8 mouse cellular contexts compared by ENCODE assay signal in genomic region chr4:141302428-141303401, GRCm38 (mm10). TPM values are rescaled to one million over a fixed set of nuclear protein-coding genes. Genes with fewer than 3 reads are reported as not detected.
DNase-seq lines count a peak whose midpoint lies in the region; ATAC-seq and TF ChIP-seq lines count a peak whose summit lies in the region.

No protein-coding gene starts in this region.

- peak overlapping the region; percentile 98 for H3K9ac ChIP-seq in liver, adult 2 months (ENCODE audit: low read depth, low read length)
- peak overlapping the region; percentile 81 for H3K9ac ChIP-seq in intestine, embryonic 15.5 days
- peak overlapping the region; percentile 29; the same call in 1 of the 2 replicates for H3K9ac ChIP-seq in neural tube, embryonic 11.5 days (ENCODE audit: low read length)

- H3K27ac ChIP-seq in liver, adult 2 months (replicated peaks; ENCODE audit: insufficient read depth, low read depth, low read length): peak overlapping the region; percentile 77
- H3K27ac ChIP-seq in embryonic fibroblast, embryonic 13.5 days (ENCODE audit: insufficient read depth, low read length): peak overlapping the region; percentile 30; the same call in 1 of the 2 replicates
- H3K27ac ChIP-seq in intestine, embryonic 15.5 days: peak overlapping the region; percentile 78; the same call in 1 of the 2 replicates
- no peak overlapping the region for H3K27ac ChIP-seq in neural tube, embryonic 11.5 days (ENCODE audit: low read depth, low read length)

- no peaks in the 10 kb centered on the region for H3K36me3 ChIP-seq in liver, adult 2 months (ENCODE audit: control insufficient read depth, insufficient read depth, low read length)
- no peaks in the 10 kb centered on the region for H3K36me3 ChIP-seq in intestine, embryonic 15.5 days
- H3K36me3 ChIP-seq in neural tube, embryonic 11.5 days (ENCODE audit: control insufficient read depth, insufficient read depth, low read length): no peaks in the 10 kb centered on the region

- WGBS in liver, adult 2 months: 4% methylated on average over 27 of the region's 27 CpGs
- WGBS in intestine, embryonic 15.5 days: 17% methylated on average over 27 of the region's 27 CpGs
- 8% methylated on average over 27 of the region's 27 CpGs for WGBS in neural tube, embryonic 11.5 days

- TF ChIP-seq CTCF in liver, adult 2 months (IDR thresholded peaks at IDR 0.05; ENCODE audit: low read depth, low read length): no peak
- no peak for TF ChIP-seq CTCF in embryonic fibroblast, embryonic 13.5 days (IDR thresholded peaks at IDR 0.05; ENCODE audit: borderline replicate concordance, insufficient read depth, low read length)

- no peak for TF ChIP-seq POLR2A in liver, adult 2 months (IDR thresholded peaks at IDR 0.05; ENCODE audit: extremely low read depth, insufficient read depth, low read length)
- no peak for TF ChIP-seq POLR2A in embryonic fibroblast, embryonic 13.5 days (IDR thresholded peaks at IDR 0.05; ENCODE audit: low read depth, low read length)

- H3K79me2 ChIP-seq in liver, adult 2 months (ENCODE audit: control insufficient read depth, insufficient read depth, low read length): peaks cover 45% of the 10 kb centered on the region

- H3K9me3 ChIP-seq in intestine, embryonic 15.5 days: no peaks in the 10 kb centered on the region
- H3K9me3 ChIP-seq in neural tube, embryonic 11.5 days (ENCODE audit: control insufficient read depth, low read length): no peaks in the 10 kb centered on the region

- ATAC-seq in intestine, embryonic 15.5 days: no peak
- ATAC-seq in neural tube, embryonic 11.5 days (ENCODE audit: insufficient read depth, low FRiP score, low TSS enrichment): no peak

- H3K4me2 ChIP-seq in intestine, embryonic 15.5 days (replicated peaks): peak overlapping the region; percentile 83
- H3K4me2 ChIP-seq in neural tube, embryonic 11.5 days (ENCODE audit: low read depth): peak overlapping the region; percentile 95

- DNase-seq in liver, adult 2 months (ENCODE audit: extremely low read depth, low read depth, low spot score): no peak
- no peak for DNase-seq in liver
- DNase-seq in neural tube, embryonic 11.5 days (ENCODE audit: low spot score): no peak
- DNase-seq in urinary bladder, adult 2 months (ENCODE audit: low spot score): no peak
- DNase-seq in frontal cortex, postnatal 14 days (ENCODE audit: low spot score in 2 of 2): no peak
- no peak for DNase-seq in Muller cell, postnatal 12 days (ENCODE audit: inconsistent ontology term)

- H3K4me3 ChIP-seq in liver, adult 2 months (ENCODE audit: insufficient read depth, low read depth, low read length): peak overlapping the region; percentile 92
- peak overlapping the region; percentile 92 for H3K4me3 ChIP-seq in embryonic fibroblast, embryonic 13.5 days (ENCODE audit: insufficient read depth, low read length)
- peak overlapping the region; percentile 78 for H3K4me3 ChIP-seq in intestine, embryonic 15.5 days (replicated peaks)
- H3K4me3 ChIP-seq in neural tube, embryonic 11.5 days (ENCODE audit: low read depth, low read length): peak overlapping the region; percentile 56

- peaks cover 10% of the 10 kb centered on the region for H3K4me1 ChIP-seq in liver, adult 2 months (ENCODE audit: control insufficient read depth, insufficient read depth, low read length)
- peaks cover 19% of the 10 kb centered on the region for H3K4me1 ChIP-seq in embryonic fibroblast, embryonic 13.5 days (ENCODE audit: control insufficient read depth, insufficient read depth, low read length)
- peaks cover 47% of the 10 kb centered on the region for H3K4me1 ChIP-seq in intestine, embryonic 15.5 days (replicated peaks)
- H3K4me1 ChIP-seq in neural tube, embryonic 11.5 days (ENCODE audit: control insufficient read depth, insufficient read depth, low read length): peaks cover 19% of the 10 kb centered on the region

- H3K27me3 ChIP-seq in liver, adult 2 months (ENCODE audit: control insufficient read depth, insufficient read depth, low read length): no peaks in the 10 kb centered on the region
- H3K27me3 ChIP-seq in intestine, embryonic 15.5 days (replicated peaks): no peaks in the 10 kb centered on the region
- H3K27me3 ChIP-seq in neural tube, embryonic 11.5 days (ENCODE audit: control insufficient read depth, insufficient read depth, low read length): peaks cover 26% of the 10 kb centered on the region

RNA-seq across cellular contexts. Expression of gene Epha2, which starts 1.7 kb away (rescaled TPM):
- 7.7 and 9.3 TPM in 2 replicates for total RNA-seq in liver, adult 2 months (2014; rRNA removed)
- polyA plus RNA-seq in liver, adult 2 months (2012; rRNA removed): 11.6 and 12.0 TPM in 2 replicates
- polyA plus RNA-seq in embryonic fibroblast, embryonic 13.5 days (2011; ENCODE audit: insufficient read length, low read depth, missing spikeins): 16.7 and 28.6 TPM in 2 replicates
- 6.7 and 7.2 TPM in 2 replicates for polyA plus RNA-seq in intestine, embryonic 15.5 days (2015; fragmentation: Nextera tagmentation; extraction: Ambion mirVana)
- polyA plus RNA-seq in neural tube, embryonic 11.5 days (2014; fragmentation: Nextera tagmentation; extraction: Ambion mirVana): 1.6 and 2.5 TPM in 2 replicates
- 20.2 and 25.6 TPM in 2 replicates for polyA plus RNA-seq in urinary bladder, adult 2 months (2012; rRNA removed)

Comparison
In these comparisons a context has a peak if more than half of its experiments do, and no peak if none do; other contexts are left out.
1. H3K9ac ChIP-seq: peak in every context shown above with its lines; median percentile 98 in liver, adult 2 months; 81 in intestine, embryonic 15.5 days; 29 in neural tube, embryonic 11.5 days.